Mouse (Mus musculus): ENCODE measurements around the gene 1700016C15Rik.

1700016C15Rik gene

DNA sequence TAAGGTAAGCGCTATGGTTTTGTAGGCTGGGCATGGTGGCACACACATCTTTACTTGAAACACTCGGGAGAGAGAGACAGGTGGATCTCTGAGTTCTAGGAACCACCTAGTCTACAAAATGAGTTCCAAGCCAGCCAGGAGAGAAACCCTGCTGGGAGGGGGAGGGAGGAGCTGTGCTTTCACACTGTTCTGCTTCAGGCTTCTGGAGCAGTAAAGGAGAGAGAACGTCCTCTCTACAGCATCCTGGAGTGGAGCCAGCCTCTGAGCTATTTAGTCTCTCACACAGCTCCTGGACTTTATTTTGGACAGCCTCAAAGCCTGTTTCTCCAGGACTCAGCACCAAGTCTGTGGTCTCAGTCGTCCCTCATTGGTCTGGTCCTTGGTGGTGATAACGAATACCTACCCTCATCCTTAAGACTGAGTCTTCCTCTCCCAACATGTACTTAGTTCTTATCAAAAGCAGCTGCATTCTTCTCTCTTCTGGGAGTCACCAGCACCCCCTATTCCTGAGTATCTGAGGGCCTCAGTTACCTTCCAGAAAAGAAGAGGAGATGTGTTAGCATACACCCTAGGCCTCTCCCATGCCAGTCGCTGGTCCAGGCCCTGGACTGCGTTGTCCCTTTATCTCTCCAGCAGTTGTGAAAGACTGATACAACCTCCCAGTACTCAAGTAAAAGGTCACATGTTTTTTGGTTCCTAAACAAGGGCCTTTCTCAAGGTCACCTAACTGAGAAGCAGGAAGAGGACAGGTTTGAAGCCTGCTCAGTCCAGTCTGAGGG, 12.4 kb upstream of the 1700016C15Rik start:
- no peak for DNase-seq

GRCm38 (mm10) chr1:177718340-177719028, 11.1 kb upstream of the 1700016C15Rik start:
- DNase-seq = no peak

GRCm38 (mm10) chr1:177719029-177719427, 10.6 kb upstream of the 1700016C15Rik start:
- no peak for DNase-seq

GRCm38 (mm10) chr1:177723786-177724185, 5.8 kb upstream of the 1700016C15Rik start:
- DNase-seq = no peak

- DNase-seq = no peak
These were observed 2.7 kb upstream of the 1700016C15Rik start for GRCm38 (mm10) chr1:177726870-177727269.

GRCm38 (mm10) chr1:177727883-177728525, 1.6 kb upstream of the 1700016C15Rik start:
- DNase-seq = no peak

DNA sequence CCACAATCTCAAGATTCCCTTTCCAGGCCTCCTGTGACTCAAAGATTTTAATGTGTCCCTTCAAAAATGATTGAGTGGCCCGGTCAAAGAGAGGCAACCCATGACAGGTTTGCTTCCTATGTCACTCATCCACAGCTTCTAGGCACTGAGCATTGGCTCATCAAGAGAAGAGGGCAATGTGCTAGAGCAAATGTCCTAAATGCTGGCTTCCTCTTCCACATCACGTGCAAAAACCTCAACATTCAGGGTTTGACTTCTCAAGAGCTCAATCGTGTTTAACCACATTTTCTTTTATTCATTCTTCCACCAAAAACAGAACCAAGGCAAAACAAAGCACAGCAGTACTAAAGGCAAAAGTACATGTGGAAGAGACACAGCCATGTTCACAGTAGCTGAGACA, 2.4 kb downstream of the 1700016C15Rik start:
- no peak for DNase-seq

- no peak for DNase-seq
These were observed 8.0 kb downstream of the 1700016C15Rik start for GRCm38 (mm10) chr1:177737505-177738105.

DNA sequence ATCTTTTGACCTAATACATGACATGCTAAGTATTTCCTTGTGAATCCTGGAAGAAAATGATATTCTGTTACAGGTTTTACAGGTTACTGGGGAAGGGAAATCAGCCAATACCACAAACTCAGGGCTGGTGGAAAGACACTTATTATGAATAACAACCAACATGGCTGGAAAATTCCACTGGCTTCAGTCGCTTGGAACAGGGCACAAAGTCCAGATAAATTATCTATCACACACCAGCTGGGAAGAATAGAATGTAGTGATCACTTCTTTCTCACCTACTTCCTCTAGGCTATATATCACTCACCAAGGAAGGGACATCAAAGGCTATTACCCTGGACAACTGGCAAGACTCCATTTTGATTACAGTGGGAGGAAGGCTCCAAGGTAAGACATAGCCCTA, 11.1 kb downstream of the 1700016C15Rik start:
- DNase-seq = no peak

DNA sequence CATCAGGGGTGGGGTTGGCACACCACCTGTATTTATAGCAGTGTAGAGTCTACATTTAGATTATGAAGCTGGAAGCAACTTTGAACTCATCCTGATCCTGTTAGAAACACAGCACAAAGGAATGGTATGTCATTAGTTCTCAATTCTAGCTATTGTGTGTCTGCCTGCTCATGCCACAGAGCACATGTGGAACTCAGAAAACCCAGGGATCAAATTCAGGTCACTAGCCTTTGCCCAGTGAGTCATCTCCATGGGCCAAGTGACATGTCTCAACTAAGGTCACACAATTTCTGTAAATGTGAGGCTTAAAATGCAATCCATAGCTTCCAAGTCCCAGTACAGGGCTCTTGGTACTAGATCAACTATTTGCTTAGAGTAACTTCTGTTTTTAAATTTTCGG, 12.5 kb downstream of the 1700016C15Rik start:
- no peak for DNase-seq

DNA sequence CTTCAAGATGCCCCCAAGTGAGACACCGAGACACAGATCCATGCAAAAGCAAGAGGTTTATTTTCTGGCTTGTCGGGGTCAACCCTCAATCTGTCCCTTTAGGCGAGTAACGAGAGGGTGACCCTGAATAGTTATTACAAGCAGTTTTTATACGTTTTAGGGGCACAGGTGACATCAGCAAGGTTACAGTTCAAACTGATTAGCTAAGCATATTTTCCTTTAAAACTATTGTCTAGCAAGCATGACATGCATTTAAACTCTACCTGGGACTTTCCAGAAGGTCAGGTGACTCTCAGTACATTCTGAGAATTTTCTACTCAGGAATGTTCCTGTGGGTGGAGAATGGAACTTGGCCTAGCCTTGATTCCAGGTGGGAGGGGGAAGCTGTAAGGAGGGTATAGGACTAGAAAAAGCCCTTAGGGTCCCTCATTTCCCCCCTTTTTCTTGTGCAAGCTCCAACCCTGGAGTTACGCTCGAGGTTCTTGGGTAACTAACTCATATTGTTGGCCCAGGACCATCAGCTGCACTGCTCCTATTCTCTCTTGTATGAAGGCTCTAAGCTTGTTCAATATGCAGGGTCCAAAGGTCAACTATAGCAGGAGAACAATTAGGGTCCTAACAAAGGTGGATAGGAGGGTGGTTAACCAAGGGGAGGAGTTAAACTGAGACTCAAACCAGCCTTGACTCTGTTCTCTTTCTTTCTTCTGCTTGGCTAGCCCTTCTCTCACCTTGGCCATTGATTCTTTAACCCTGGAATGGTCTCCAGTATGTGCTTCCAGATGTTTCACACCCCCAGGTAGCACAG, 15.1 kb downstream of the 1700016C15Rik start:
- no peak for DNase-seq

DNA sequence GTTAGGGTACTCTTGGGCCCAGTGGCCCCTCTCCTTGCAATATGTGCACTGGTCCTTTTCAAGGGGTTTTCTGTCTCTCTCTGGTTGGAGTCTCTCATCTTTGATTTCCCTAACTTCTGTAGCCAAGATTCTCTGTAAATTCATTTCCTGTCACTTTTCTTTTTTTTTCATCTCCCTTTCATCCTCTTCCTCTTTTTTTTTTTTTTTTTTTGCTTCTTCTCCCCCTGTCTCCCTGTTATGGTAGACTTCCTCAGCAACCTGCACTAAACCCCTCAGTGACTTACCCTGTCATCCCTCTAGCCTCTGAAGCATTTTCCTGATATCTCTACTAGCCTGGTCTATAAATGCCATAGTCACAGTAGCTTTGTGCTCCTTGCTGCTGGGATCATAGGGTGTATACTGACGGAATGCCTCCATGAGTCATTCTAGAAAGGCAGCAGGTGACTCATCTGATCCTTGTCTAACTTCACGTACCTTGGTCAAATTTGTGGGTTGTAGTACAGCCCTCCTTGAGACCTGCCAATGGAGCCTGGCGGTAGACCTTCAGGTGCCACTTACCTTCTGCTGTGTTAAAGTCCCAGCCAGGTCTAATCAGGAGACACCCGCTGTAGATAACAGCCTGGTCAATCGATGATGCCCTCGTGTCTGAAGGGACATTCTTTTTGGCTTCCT, 18.4 kb downstream of the 1700016C15Rik start:
- no peak for DNase-seq

GRCm38 (mm10) chr1:177753496-177753895, 23.9 kb downstream of the 1700016C15Rik start:
- DNase-seq = no peak

- DNase-seq = no peak
These were observed 27.6 kb downstream of the 1700016C15Rik start for GRCm38 (mm10) chr1:177757249-177757648.

- no peak for DNase-seq
These were observed 39.3 kb downstream of the 1700016C15Rik start for GRCm38 (mm10) chr1:177768931-177769330.

DNA sequence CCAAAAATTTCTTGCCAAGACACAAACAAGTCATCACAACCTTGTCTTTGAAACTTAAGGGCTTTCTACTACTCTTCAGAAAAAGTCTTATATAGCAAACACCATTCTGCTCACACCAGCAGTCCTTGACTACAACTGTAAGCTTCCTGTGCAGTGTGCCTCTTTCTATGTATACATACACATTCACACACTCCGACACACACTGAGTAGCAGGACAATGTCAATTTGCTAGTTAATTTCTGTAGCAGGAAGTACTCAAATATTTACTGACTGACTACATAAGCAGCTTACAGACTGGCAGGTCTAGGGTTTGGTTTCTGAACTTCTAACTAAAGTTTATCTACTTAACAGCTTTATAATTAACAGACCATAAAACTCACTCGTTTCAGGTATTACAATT, 47.8 kb downstream of the 1700016C15Rik start:
- DNase-seq = no peak

- no peak for DNase-seq
These were observed 63.2 kb downstream of the 1700016C15Rik start for GRCm38 (mm10) chr1:177792835-177793234.

GRCm38 (mm10) chr1:177794866-177795265, 65.3 kb downstream of the 1700016C15Rik start:
- no peak for DNase-seq

GRCm38 (mm10) chr1:177795421-177796192, 66.0 kb downstream of the 1700016C15Rik start:
- no peak for DNase-seq

- DNase-seq = peak; percentile 99
These were observed 66.8 kb downstream of the 1700016C15Rik start, which contains the start of gene Adss for GRCm38 (mm10) chr1:177796193-177796939. Gene Adss, minus strand, starts transcription at chr1:177796511.
